Mouse (Mus musculus) G1E (cell line): ENCODE measurements around the gene Cirbp.

Source experiments
- CTCF ChIP-seq: IDR thresholded peaks from 2 replicates; pipeline ENCODE4 v1.5.1; 2012; ENCODE audit warnings: low read depth, low read length, inconsistent platforms, mixed read lengths
- GATA1 ChIP-seq: IDR thresholded peaks from 2 replicates; pipeline ENCODE4 v1.6.1; 2012; ENCODE audit warnings: borderline replicate concordance, low read length, inconsistent platforms, mixed read lengths
- GATA2 ChIP-seq: IDR thresholded peaks from 2 replicates; pipeline ENCODE4 v1.6.1; 2012; ENCODE audit warnings: low read depth, low read length, inconsistent platforms, borderline replicate concordance
- POLR2AphosphoS5 ChIP-seq: IDR thresholded peaks from 2 replicates; pipeline ENCODE4 v1.6.1; 2012; ENCODE audit warnings: low read depth, low read length, inconsistent platforms; ENCODE audit not compliant: insufficient replicate concordance
- TAL1 ChIP-seq: conservative IDR thresholded peaks from 2 replicates; pipeline ENCODE4 v1.6.1; 2012; ENCODE audit warnings: low read depth, low read length, inconsistent platforms, mixed read lengths

GRCm38 (mm10) chr10:80196167-80196566 lies 30.4 kb downstream of the Cirbp start:
- TF ChIP-seq TAL1 (no peak), CTCF (no peak), GATA1 (no peak), GATA2 (no peak), POLR2AphosphoS5 (no peak)
